Mouse (Mus musculus): ENCODE results near the gene Sh3gl1. TPM values are rescaled to one million over a fixed set of nuclear protein-coding genes. Genes with fewer than 3 reads are reported as not detected.

Gene Sh3gl1
- total and polyA plus RNA-seq, 2 experiments from 2014 or later = 64.1 to 84.8 TPM

DNA sequence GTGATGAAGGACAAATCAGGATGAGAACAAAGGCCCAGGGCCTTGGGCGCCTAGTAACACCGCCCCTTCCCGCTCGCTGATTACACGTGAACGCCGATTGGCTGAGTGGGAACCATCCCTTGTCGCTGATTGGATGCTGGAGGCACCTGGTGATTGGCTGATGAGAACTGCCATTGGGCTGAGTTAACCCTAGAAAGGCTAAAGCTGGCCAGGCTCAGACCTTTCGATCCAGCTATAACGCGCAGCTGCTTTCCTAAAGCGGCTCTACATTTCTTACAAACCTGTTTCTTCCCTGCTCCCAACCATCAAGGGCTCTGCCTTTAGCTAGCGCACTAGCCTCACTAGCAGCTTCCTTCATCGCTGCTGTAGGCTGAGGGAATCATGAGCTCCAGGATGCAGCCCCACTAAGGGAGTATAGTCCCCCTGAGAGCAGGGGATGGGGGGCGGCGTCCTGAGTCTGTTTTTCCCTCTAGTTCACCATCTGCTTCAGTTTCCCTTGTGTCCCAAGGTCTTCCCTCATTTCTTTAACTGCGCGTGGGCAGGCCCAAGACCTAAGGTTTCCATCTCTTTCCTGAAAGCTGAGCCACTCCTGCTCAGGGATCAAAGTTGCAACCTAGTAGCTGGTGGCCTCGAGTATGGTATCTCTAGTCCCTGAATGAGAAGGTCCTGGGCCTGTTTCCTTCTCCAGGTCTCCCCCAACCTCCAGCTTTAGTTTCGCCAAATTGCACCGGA is 27.9 kb downstream of the Sh3gl1 start:
- ATAC-seq (ENCODE audit: low FRiP score) (peak; percentile 93), DNase-seq (ENCODE audit: low spot score) (peak; percentile 99)
- peak overlapping the region; percentile 96 for H3K4me2 ChIP-seq (ENCODE audit: low read depth, low read length, poor library complexity, severe bottlenecking)
- WGBS = 0% methylated on average over 21 of the region's 21 CpGs
- H3K9ac ChIP-seq (replicated peaks; ENCODE audit: low read length, poor library complexity, severe bottlenecking) = peak overlapping the region; percentile 72
- H3K4me1 ChIP-seq (ENCODE audit: insufficient read depth, low read length) = peaks cover 11% of the 10 kb centered on the region
- no peak for TF ChIP-seq CTCF (IDR thresholded peaks at IDR 0.05)
- H3K36me3 ChIP-seq (ENCODE audit: insufficient read depth, low read length) = 0 out of 2 replicates have a peak, but pooled peaks cover 14% of the 10 kb centered on the region
- H3K27ac ChIP-seq (ENCODE audit: low read depth, low read length) = peak overlapping the region; percentile 88
- no peaks in the 10 kb centered on the region for H3K9me3 ChIP-seq (ENCODE audit: low read length)
- H3K4me3 ChIP-seq (ENCODE audit: low read depth, low read length) = peak overlapping the region; percentile 66
- no peaks in the 10 kb centered on the region for H3K27me3 ChIP-seq (ENCODE audit: insufficient read depth, low read length)

DNA sequence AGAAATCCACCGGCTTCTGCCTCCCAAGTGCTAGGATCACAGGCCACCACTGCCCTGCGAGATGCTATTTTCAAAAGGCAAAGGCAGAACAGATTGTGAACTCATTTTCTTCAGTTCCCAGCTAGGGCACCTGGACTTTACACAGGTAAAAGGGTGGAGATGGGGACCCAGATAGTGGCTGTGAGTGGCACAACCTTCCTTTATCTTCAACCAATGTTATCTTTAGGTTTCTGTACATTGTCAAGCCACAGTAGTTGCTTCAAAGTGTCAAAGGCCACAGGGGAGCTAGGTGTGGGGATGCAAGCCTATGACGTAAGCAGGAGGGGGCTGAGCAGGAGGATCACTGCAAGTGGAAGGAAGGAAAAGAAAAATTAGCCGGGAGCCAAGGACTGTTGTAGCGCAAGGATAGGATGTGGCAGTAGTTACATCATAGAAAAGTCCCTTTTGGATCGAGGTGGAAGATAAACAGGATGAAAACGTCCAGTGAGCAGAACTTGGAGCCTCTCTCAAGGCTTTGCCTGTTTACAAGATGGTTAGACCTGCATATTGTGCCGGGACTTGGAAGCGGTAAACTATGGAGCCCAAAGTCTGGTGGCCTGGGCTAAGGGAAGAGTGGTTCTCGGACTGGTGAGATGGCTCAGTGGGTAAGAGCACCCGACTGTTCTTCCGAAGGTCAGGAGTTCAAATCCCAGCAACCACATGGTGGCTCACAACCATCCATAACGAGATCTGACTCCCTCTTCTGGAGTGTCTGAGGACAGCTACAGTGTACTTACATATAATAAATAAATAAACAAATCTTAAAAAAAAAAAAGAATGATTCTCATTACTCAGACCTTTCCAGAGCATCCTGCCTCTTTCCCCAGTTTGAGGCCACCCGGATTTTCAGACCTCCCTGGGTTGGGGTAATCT is 28.7 kb downstream of the Sh3gl1 start:
- H3K4me3 ChIP-seq (ENCODE audit: low read depth, low read length) = peak overlapping the region; percentile 66
- H3K27ac ChIP-seq (ENCODE audit: low read depth, low read length) = peak overlapping the region; percentile 88
- H3K9ac ChIP-seq (replicated peaks; ENCODE audit: low read length, poor library complexity, severe bottlenecking) = no peak overlapping the region
- ATAC-seq (ENCODE audit: low FRiP score) = peak; percentile 39
- peak overlapping the region; percentile 96; the same call in 1 of the 2 replicates for H3K4me2 ChIP-seq (ENCODE audit: low read depth, low read length, poor library complexity, severe bottlenecking)
- no peaks in the 10 kb centered on the region for H3K27me3 ChIP-seq (ENCODE audit: insufficient read depth, low read length)
- H3K9me3 ChIP-seq (ENCODE audit: low read length) = no peaks in the 10 kb centered on the region
- no peak; the same call in 1 of the 2 replicates for TF ChIP-seq CTCF (IDR thresholded peaks at IDR 0.05)
- peaks cover 11% of the 10 kb centered on the region for H3K4me1 ChIP-seq (ENCODE audit: insufficient read depth, low read length)
- WGBS = 35% methylated on average over 13 of the region's 14 CpGs
- no peak for DNase-seq (ENCODE audit: low spot score)
- H3K36me3 ChIP-seq (ENCODE audit: insufficient read depth, low read length) = 0 out of 2 replicates have a peak, but pooled peaks cover 11% of the 10 kb centered on the region

DNA sequence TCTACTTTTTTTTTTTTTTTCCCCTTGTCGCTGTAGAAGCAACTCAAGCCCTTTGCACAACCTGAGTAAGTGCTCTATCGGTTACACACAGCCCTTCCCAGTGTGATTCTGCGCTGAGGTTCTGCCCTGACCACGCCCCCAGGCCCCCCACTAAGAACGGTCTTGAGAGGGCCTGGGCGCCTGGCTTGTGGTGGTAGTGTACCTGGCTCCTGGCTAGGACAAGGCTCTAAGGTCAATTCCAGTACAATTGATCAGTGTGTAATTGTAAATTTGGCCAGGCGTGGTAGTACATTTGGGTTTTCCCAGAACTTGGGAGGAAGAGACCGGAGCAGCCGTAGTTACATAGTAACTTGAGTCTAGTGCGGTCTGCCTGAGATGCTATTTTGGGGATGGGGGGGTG is 29.5 kb downstream of the Sh3gl1 start:
- Histone ChIP-seq H3K4me1 (ENCODE audit: insufficient read depth, low read length) (peaks cover 11% of the 10 kb centered on the region), H3K27ac (ENCODE audit: low read depth, low read length) (no peak overlapping the region), H3K4me2 (ENCODE audit: low read depth, low read length, poor library complexity, severe bottlenecking) (no peak overlapping the region), H3K9ac (replicated peaks; ENCODE audit: low read length, poor library complexity, severe bottlenecking) (no peak overlapping the region), H3K9me3 (ENCODE audit: low read length) (no peaks in the 10 kb centered on the region), H3K27me3 (ENCODE audit: insufficient read depth, low read length) (no peaks in the 10 kb centered on the region), H3K4me3 (ENCODE audit: low read depth, low read length) (no peak overlapping the region), H3K36me3 (ENCODE audit: insufficient read depth, low read length) (0 out of 2 replicates have a peak, but pooled peaks cover 7% of the 10 kb centered on the region)
- DNase-seq (ENCODE audit: low spot score) = no peak
- no peak for ATAC-seq (ENCODE audit: low FRiP score)
- WGBS = 60% methylated on average over 10 of the region's 10 CpGs
- no peak for TF ChIP-seq CTCF (IDR thresholded peaks at IDR 0.05)

DNA sequence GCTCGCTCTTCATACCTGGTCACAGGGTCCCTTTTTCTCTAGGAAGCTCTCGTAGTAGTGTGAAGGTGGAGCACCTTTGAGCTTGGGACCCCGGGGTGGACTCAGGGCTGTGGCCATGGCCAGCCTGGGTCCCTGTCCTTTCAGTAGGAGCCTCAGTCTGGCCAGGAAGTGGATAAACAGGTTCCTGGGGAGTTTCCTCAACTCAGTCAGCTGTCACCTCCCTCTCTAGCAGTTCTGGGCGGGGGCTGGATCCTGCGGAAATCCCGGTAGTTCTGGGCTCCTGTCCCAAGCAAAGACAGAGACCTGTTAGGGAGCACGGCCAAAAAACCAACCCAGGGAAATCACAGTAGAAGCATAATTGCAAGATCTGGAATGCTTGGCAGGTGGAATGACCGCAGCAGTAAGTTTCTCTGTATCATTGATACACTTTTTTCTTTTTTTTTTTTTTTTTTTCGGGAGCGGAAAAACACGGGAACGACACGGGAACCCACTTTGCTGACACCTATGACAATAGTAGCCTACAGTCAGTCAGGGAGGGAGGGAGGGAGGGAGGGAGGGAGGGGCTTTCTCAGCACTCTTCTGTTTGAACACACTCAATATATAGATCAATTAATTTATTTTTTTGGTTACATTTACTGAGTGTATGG is 30.9 kb downstream of the Sh3gl1 start, which contains the start of the genes Stap2 and Mpnd:
Gene Stap2, minus strand, starts transcription at position 170 of the 647 bp plus-strand sequence.
Gene Mpnd, plus strand, starts transcription at position 297 of the 647 bp plus-strand sequence.
- H3K27ac ChIP-seq (ENCODE audit: low read depth, low read length) = no peak within 1 kb of the TSS
- H3K9me3 ChIP-seq (ENCODE audit: low read length) = no peaks in the 10 kb centered on the region
- no peak for TF ChIP-seq CTCF (IDR thresholded peaks at IDR 0.05)
- no peak for ATAC-seq (ENCODE audit: low FRiP score)
- H3K4me1 ChIP-seq (ENCODE audit: insufficient read depth, low read length) = peaks cover 8% of the 10 kb centered on the region
- no peak within 1 kb of the TSS for H3K9ac ChIP-seq (replicated peaks; ENCODE audit: low read length, poor library complexity, severe bottlenecking)
- H3K4me2 ChIP-seq (ENCODE audit: low read depth, low read length, poor library complexity, severe bottlenecking) = no peak within 1 kb of the TSS
- H3K36me3 ChIP-seq (ENCODE audit: insufficient read depth, low read length) = no peaks in the 10 kb centered on the region
- DNase-seq (ENCODE audit: low spot score) = peak; percentile 57
- H3K4me3 ChIP-seq (ENCODE audit: low read depth, low read length) = no peak within 1 kb of the TSS
- H3K27me3 ChIP-seq (ENCODE audit: insufficient read depth, low read length) = no peaks in the 10 kb centered on the region
- 59% methylated on average over 13 of the region's 13 CpGs for WGBS

DNA sequence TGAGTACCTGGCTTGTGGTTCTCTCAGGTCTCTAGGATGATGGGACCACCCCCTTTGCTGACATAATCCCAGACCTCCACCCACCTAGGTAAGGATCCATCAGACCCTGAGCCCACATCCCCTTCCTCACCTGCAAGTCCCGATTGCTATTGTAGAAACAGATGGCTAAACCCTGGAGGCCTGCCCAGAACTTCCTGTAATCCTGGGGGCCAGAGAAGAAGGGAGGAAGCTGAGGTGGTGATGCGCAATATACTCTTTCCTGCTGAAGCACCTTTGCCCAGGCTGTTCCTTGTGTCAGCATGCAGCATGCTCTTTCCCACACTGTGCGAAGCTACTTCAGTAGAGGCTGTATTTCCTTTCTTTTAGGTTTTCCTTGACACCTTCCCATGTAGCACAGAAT is 33.4 kb downstream of the Sh3gl1 start:
- Histone ChIP-seq H3K36me3 (ENCODE audit: insufficient read depth, low read length) (no peaks in the 10 kb centered on the region), H3K27ac (ENCODE audit: low read depth, low read length) (no peak overlapping the region), H3K9me3 (ENCODE audit: low read length) (no peaks in the 10 kb centered on the region), H3K4me3 (ENCODE audit: low read depth, low read length) (no peak overlapping the region), H3K4me1 (ENCODE audit: insufficient read depth, low read length) (no peaks in the 10 kb centered on the region), H3K4me2 (ENCODE audit: low read depth, low read length, poor library complexity, severe bottlenecking) (no peak overlapping the region), H3K27me3 (ENCODE audit: insufficient read depth, low read length) (no peaks in the 10 kb centered on the region), H3K9ac (replicated peaks; ENCODE audit: low read length, poor library complexity, severe bottlenecking) (no peak overlapping the region)
- WGBS = 81% methylated on average over 3 of the region's 3 CpGs
- no peak for ATAC-seq (ENCODE audit: low FRiP score)
- TF ChIP-seq CTCF (IDR thresholded peaks at IDR 0.05) = no peak
- no peak for DNase-seq (ENCODE audit: low spot score)

All from midbrain, postnatal 0 days (tissue).